Mouse (Mus musculus): ENCODE results near the gene Dennd6b. TPM values are rescaled to one million over a fixed set of nuclear protein-coding genes. Genes with fewer than 3 reads are reported as not detected.
A peak's percentile ranks its signal among the peaks of the same experiment; 100 is the strongest.

Gene Dennd6b
- polyA plus RNA-seq, 1 experiment, result 11.2 TPM

DNA sequence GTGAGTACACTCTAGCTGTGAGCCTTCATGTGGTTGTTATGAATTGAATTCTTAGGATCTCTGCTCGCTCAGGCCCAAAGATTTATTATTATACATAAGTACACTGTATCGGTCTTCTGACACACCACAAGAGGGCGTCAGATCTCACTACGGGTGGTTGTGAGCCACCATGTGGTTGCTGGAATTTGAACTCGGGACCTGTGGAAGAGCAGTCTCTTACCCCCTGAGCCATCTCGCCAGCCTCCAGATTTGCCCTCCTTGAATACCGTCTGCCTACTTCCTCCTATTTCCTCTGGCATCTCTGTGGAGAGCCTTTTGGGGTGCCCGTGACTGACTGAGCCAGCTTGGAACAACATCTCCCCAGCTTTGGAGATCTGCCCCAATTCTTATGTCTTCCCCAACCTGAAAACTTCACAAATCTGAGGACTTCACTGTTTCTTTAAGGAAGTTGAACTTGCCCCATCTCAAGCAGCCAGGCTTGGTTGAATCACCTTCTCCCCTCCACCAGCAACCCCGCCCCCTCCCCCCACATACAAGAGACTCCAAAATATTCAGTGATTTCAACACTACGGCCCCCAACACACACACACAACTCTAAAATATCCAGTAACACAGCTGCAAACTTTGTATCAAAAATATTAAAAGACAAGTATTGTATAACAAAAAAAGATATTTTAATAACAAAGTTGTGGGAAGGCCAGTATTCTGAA lies 14.6 kb downstream of the Dennd6b start:
- H3K4me3 ChIP-seq (ENCODE audit: insufficient read depth, low read depth, low read length), result no peak overlapping the region
- no peaks in the 10 kb centered on the region for H3K36me3 ChIP-seq (ENCODE audit: control insufficient read depth, insufficient read depth, low read length)
- H3K27me3 ChIP-seq (replicated peaks; ENCODE audit: control insufficient read depth, insufficient read depth, low read length), result no peaks in the 10 kb centered on the region
- 0 out of 2 replicates have a peak, but pooled peaks have one; percentile 4 for TF ChIP-seq CTCF (conservative IDR thresholded peaks at IDR 0.05; ENCODE audit: insufficient read depth, insufficient read length, low read depth, low read length)
- TF ChIP-seq POLR2A (IDR thresholded peaks at IDR 0.05; ENCODE audit: low read depth, low read length), result no peak
- WGBS, result 56% methylated on average over 10 of the region's 10 CpGs
- 0 out of 2 replicates have a peak overlapping the region, but pooled peaks have one; percentile 11 for H3K27ac ChIP-seq (ENCODE audit: insufficient read depth, low read depth, low read length)
- peaks cover 20% of the 10 kb centered on the region for H3K4me1 ChIP-seq (ENCODE audit: control insufficient read depth, insufficient read depth, low read length)
- no peak for DNase-seq

DNA sequence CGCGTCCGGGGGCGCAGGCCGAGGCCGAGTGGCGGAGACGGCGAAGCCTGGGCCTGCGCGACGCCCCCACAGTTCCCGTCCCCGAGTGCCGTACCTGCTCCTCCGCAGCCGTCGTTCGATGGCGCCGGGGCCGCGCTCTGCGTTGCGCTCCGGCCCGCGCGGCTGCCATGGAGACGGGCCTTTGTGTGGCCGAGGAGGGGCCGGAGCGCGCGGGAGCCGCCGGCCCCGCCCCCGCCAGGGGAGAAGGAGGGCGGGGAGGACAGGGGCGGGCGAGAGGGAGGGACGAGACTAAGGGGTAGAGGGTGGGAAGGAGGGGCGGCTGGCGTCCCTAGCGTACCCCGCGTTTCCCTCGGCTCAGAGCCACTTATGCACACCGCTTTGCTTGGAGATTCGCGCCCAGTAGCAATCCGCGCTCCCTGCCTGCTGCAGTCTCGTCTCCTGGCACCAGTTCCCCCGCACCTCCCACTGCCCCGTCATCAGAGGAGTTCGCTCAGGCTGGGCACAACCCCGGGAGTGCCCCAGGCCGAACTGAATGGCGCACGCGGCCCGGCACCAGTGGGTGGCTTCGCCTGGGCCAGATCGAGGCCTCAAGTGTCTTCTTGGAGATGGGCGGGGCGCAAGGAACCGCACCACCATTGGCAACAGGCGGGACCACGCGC lies 15.6 kb downstream of the Dennd6b start, which contains the start of gene Plxnb2:
Gene Plxnb2 (minus strand): TSS at position 218 of the 659 bp plus-strand sequence.
- under 1% methylated on average over 69 of the region's 72 CpGs for WGBS
- Histone ChIP-seq H3K27ac (ENCODE audit: insufficient read depth, low read depth, low read length) (peak within 1 kb of the TSS; percentile 84), H3K4me1 (ENCODE audit: control insufficient read depth, insufficient read depth, low read length) (peaks cover 31% of the 10 kb centered on the region), H3K4me3 (ENCODE audit: insufficient read depth, low read depth, low read length) (peak within 1 kb of the TSS; percentile 78), H3K27me3 (replicated peaks; ENCODE audit: control insufficient read depth, insufficient read depth, low read length) (no peaks in the 10 kb centered on the region), H3K36me3 (ENCODE audit: control insufficient read depth, insufficient read depth, low read length) (no peaks in the 10 kb centered on the region)
- no peak for TF ChIP-seq CTCF (conservative IDR thresholded peaks at IDR 0.05; ENCODE audit: insufficient read depth, insufficient read length, low read depth, low read length)
- TF ChIP-seq POLR2A (IDR thresholded peaks at IDR 0.05; ENCODE audit: low read depth, low read length), result no peak
- peak; percentile 89 for DNase-seq

DNA sequence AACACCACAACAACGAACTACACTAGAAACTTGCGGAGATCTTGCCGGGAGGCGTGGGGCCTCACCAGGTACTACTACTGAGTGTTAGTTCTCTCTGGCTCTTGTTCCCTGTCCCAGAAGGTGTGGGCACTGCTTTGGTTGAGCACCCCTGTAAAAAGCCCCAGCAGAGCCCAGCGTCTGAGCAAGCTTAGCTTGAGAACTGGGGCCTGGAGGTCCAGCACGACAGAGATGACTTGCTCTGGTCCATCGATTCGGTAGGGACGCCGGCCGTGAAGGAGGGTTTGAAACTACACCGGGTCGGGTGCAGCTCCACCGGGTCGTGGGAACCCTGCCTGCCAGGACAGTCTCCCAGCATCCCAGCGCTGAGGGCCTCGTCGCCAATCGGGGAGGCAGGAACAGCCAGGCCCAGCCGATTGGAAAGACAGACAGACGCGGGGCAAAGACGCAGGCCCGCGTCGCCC lies 16.2 kb downstream of the Dennd6b start:
- DNase-seq, result peak; percentile 49
- peak overlapping the region; percentile 78 for H3K4me3 ChIP-seq (ENCODE audit: insufficient read depth, low read depth, low read length)
- H3K27ac ChIP-seq (ENCODE audit: insufficient read depth, low read depth, low read length), result peak overlapping the region; percentile 81
- under 1% methylated on average over 26 of the region's 26 CpGs for WGBS
- H3K27me3 ChIP-seq (replicated peaks; ENCODE audit: control insufficient read depth, insufficient read depth, low read length), result no peaks in the 10 kb centered on the region
- H3K36me3 ChIP-seq (ENCODE audit: control insufficient read depth, insufficient read depth, low read length), result no peaks in the 10 kb centered on the region
- H3K4me1 ChIP-seq (ENCODE audit: control insufficient read depth, insufficient read depth, low read length), result peaks cover 35% of the 10 kb centered on the region
- TF ChIP-seq POLR2A (IDR thresholded peaks at IDR 0.05; ENCODE audit: low read depth, low read length), result no peak
- TF ChIP-seq CTCF (conservative IDR thresholded peaks at IDR 0.05; ENCODE audit: insufficient read depth, insufficient read length, low read depth, low read length), result no peak

- H3K4me1 ChIP-seq (ENCODE audit: control insufficient read depth, insufficient read depth, low read length), result peaks cover 40% of the 10 kb centered on the region
- H3K27me3 ChIP-seq (replicated peaks; ENCODE audit: control insufficient read depth, insufficient read depth, low read length), result no peaks in the 10 kb centered on the region
- TF ChIP-seq POLR2A (IDR thresholded peaks at IDR 0.05; ENCODE audit: low read depth, low read length) (no peak), CTCF (conservative IDR thresholded peaks at IDR 0.05; ENCODE audit: insufficient read depth, insufficient read length, low read depth, low read length) (no peak)
- H3K27ac ChIP-seq (ENCODE audit: insufficient read depth, low read depth, low read length), result peak overlapping the region; percentile 81
- DNase-seq, result no peak
- no peaks in the 10 kb centered on the region for H3K36me3 ChIP-seq (ENCODE audit: control insufficient read depth, insufficient read depth, low read length)
- peak overlapping the region; percentile 78 for H3K4me3 ChIP-seq (ENCODE audit: insufficient read depth, low read depth, low read length)
- WGBS, result 2% methylated on average over 6 of the region's 6 CpGs
Observed at GRCm38 (mm10) chr15:89179630-89179964, 16.7 kb downstream of the Dennd6b start.

DNA sequence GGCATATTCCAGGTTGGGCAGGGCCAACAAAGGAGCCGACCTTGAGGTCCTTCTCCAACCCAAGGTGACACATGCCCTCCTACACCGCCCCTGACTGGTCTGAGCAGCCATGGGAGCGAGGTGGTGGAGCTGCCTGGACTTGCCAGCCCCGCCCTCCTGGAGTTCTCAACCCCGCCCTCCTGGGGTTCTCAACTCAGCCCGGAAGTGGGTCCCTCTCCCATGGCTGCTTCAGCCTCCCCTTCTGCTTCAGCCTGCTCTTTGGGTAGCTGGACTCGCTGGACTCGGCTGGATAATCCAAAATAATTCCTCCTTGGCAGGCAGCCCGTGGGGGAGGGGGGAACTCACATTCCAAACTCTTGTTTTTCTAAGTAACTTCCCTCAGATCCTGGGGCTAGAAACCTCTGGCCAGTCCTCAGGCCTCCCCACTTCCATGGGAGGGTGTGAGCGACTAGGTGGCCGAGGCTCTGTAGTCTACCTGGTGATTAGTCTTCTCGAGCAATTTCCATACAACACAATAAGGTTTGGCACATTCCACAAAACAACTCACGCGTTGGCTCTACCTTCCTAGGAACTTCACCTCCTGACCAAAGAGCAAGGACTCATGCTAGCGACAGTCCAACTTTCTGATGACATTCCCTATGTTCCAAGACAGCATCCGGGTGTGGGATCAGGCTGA lies 17.2 kb downstream of the Dennd6b start:
- 2% methylated on average over 16 of the region's 16 CpGs for WGBS

DNA sequence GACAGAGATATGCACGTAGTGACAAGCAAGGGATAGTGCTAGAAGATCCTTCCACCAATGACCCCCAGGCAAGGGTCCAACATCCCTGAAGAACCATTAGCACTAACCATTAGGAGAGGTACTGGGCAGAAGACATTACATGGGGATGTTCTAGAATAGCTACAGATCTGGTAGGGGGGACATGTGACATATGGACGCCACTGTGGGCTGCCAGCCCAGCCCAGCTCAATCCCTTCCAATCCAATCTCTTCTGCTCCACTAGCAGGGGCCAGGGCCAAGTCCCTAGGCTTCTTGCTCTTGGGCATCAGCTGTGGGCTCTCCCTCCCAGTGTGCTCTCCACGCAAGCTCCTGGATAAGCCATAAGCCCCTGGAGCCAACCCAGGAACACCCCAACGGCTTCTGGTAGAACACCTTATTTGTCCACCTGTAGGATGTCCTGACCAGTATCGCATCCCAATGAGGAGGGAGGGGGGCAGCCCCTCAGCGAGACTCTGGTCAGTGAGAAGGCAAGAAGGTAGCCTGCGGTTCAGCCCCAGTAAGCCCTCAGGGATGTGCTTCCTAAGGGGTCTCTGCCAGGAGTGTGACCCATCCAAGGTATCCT lies 17.9 kb downstream of the Dennd6b start:
- Histone ChIP-seq H3K4me3 (ENCODE audit: insufficient read depth, low read depth, low read length) (peak overlapping the region; percentile 37), H3K4me1 (ENCODE audit: control insufficient read depth, insufficient read depth, low read length) (peaks cover 47% of the 10 kb centered on the region), H3K27ac (ENCODE audit: insufficient read depth, low read depth, low read length) (peak overlapping the region; percentile 81), H3K27me3 (replicated peaks; ENCODE audit: control insufficient read depth, insufficient read depth, low read length) (no peaks in the 10 kb centered on the region), H3K36me3 (ENCODE audit: control insufficient read depth, insufficient read depth, low read length) (no peaks in the 10 kb centered on the region)
- 33% methylated on average over 7 of the region's 7 CpGs for WGBS
- TF ChIP-seq POLR2A (IDR thresholded peaks at IDR 0.05; ENCODE audit: low read depth, low read length) (no peak), CTCF (conservative IDR thresholded peaks at IDR 0.05; ENCODE audit: insufficient read depth, insufficient read length, low read depth, low read length) (no peak)
- no peak for DNase-seq

More for the DNA sequence above, 17.2 kb downstream of the Dennd6b start:
- DNase-seq, result peak; percentile 96
- Histone ChIP-seq H3K27ac (ENCODE audit: insufficient read depth, low read depth, low read length) (peak overlapping the region; percentile 81), H3K4me3 (ENCODE audit: insufficient read depth, low read depth, low read length) (peak overlapping the region; percentile 78), H3K27me3 (replicated peaks; ENCODE audit: control insufficient read depth, insufficient read depth, low read length) (no peaks in the 10 kb centered on the region), H3K4me1 (ENCODE audit: control insufficient read depth, insufficient read depth, low read length) (peaks cover 46% of the 10 kb centered on the region), H3K36me3 (ENCODE audit: control insufficient read depth, insufficient read depth, low read length) (no peaks in the 10 kb centered on the region)
- TF ChIP-seq POLR2A (IDR thresholded peaks at IDR 0.05; ENCODE audit: low read depth, low read length), result peak; percentile 24
- no peak for TF ChIP-seq CTCF (conservative IDR thresholded peaks at IDR 0.05; ENCODE audit: insufficient read depth, insufficient read length, low read depth, low read length)

Data from kidney, adult 2 months (tissue).